Mouse (Mus musculus): ENCODE results near the gene Kif4.

Kif4 gene

DNA sequence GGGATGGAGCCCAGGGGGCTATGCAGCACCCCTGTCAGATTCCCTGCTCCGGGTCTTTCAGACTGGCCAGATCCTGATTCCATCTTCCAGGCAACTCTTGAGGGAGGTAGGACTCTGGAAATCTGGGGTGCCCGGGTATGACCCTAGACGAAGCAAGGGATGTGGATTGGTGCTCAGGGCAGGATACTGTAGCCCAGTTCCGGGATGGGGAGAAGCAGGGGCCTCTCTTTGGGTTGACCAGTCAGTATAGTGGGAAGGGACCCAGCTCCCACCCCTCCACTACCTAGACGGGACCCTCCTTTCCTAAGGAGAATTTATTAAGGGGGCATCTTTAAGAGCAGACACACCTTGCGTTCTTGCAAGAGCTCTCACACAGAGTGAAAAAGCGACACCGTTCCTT lies 104.7 kb downstream of the Kif4 start:
- in situ Hi-C loops (cut with MboI) = no loop called here

DNA sequence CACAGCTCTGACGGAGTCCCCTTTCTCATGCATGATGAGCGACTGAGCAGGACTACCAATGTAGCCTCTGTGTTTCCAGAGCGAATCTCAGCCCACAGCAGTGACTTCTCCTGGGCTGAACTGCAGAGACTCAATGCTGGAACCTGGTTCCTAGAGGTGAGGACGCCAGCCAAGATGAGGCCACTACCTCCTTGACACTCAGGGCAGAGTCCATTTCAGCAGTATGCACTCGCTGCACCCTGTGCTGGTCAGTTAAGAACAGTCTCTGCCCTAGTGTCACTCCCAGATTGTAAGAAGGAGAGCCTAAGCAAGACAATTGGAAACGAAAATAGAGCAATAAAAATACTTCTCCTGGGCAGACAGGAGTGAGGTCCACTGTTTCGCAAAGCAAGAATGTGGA lies 108.8 kb downstream of the Kif4 start:
- in situ Hi-C loops (cut with MboI) = no loop called here

GRCm38 (mm10) chrX:100738918-100739317 lies 113.4 kb downstream of the Kif4 start:
- in situ Hi-C loops (cut with MboI) = no loop called here

GRCm38 (mm10) chrX:100739443-100739842 lies 113.9 kb downstream of the Kif4 start:
- in situ Hi-C loops (cut with MboI) = no loop called here

DNA sequence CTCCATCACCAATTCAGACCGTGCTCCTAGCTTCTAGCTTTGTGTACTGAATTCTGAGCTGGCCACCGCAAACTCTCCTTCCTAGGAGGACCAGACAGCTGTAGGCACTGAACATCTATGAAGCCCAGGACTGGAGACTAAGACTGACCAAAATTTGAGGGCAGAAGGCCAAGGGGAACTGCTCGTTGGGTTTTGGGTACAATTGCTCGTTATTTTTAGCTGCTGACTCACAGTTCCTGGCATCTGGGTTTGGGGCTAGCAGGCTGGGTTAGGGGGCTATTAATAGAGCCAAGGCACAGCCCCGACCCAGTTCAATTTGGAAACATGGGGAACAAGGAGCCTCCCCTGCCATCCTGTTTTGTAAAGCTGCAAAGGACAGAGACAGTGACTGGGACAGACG lies 115.2 kb downstream of the Kif4 start:
- in situ Hi-C loops (cut with MboI) = no loop called here

- in situ Hi-C loops (cut with MboI) = no loop called here
These were observed 116.4 kb downstream of the Kif4 start for GRCm38 (mm10) chrX:100741940-100742339.

- in situ Hi-C loops (cut with MboI) = no loop called here
These were observed 140.3 kb downstream of the Kif4 start for GRCm38 (mm10) chrX:100765855-100766254.

DNA sequence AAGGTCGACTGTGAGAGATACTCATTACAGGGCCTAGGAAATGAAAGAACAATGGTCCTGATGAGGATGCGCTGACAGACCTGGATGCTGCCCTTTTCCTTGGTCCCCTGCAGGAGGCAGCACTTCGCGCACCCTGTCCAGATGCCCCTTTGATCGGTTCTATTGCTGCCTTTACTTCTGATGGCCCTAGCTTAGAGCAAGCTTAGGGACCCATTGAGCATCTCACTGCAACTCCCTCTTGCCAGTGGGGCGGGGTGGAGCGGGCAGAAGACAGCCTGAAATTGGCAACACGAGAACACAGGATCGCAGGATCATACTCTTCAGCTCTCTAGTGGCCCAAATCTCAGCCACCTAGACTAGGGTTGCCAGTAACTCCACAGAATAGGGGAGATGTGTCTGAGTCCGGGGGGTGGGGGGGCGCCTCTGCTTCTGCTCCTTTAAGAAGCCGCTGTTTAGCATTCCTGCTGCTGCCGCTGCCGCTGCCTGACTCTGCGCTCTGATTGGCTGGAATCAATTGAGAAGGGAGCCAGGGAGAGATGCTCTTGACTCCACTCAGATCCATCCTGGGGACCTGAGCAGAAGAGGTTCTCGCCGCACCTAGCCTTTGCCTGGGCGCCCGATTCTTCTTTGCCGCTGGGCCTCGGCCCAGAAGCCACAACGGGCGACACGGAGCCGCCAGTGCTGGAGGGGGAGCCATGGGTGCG lies 141.8 kb downstream of the Kif4 start, which contains the start of gene Dlg3:
Gene Dlg3, plus strand, starts transcription at position 542 of the 704 bp plus-strand sequence.
- in situ Hi-C loops (cut with MboI) = no loop called here

GRCm38 (mm10) chrX:100767885-100768626 lies 142.5 kb downstream of the Kif4 start:
- in situ Hi-C loops (cut with MboI) = no loop called here

DNA sequence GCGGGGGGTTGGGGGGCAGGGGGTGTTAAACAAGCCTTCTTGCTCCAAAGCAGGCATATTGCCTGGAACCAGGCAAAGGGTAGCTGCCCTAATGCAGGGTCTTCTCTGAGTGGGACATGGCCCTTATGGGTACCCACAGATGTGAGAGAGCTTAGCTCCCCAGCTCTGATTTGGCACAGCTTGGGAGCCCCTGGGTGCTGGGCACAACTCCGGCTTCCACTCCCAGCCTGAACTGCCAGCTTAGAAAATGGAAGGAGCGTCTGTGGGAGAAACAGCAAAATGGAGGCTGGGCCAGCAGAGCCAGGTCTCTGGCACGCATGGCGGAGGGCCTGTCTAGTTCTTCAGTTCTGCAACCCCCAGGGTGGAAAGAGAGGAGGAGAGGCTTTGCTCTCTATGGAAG lies 143.7 kb downstream of the Kif4 start:
- in situ Hi-C loops (cut with MboI) = no loop called here

DNA sequence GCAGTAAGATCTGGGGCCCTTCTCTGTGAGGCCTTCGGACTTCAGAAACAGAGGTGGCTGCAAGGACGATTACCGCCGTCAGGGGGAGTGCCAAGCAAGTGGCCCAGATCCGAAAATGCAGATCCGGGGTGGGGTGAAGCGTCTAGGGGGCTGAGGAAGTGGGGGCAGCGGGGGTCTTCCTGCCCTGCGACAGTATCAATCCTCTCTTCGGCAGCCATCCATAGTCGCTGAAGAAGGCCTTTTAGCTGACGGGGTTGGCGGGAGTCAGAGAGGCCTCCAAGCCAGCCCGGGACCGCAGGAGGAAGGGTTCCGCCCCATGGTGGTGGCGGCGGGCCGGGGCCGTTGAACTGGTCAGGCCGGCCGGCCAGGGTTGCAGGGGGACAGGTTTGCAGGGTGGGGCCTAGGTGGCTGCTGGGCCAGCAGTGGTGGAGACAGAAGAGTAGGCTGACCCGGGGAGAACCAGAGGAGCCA lies 148.8 kb downstream of the Kif4 start:
- in situ Hi-C loops (cut with MboI) = no loop called here

- in situ Hi-C loops (cut with MboI) = no loop called here
These were observed 149.9 kb downstream of the Kif4 start for GRCm38 (mm10) chrX:100775405-100775804.

GRCm38 (mm10) chrX:100776494-100776893 lies 151.0 kb downstream of the Kif4 start:
- in situ Hi-C loops (cut with MboI) = no loop called here
